Mouse (Mus musculus) lung, adult 2 months (tissue): ENCODE measurements at regions not wholly inside any gene's neighbourhood (a gene's known extent, or its start where the extent isn't known, plus 50 kb on each side); places are given as distances from the start of the nearest gene placed in this dataset.

Source experiments
- DNase-seq: peaks from one replicate; pipeline ENCODE4 v3.0.0; 2022
- H3K4me1 ChIP-seq: fragments of 200-500 bp; 2 replicates; pipeline ENCODE4 v1.6.1; 2011; ENCODE audit warnings: low read length; ENCODE audit not compliant: control insufficient read depth, insufficient read depth
- H3K4me3 ChIP-seq: fragments of 200-500 bp; replicated peaks from 2 replicates; pipeline ENCODE3; 2011; ENCODE audit warnings: low read depth, mild to moderate bottlenecking, control low read depth, low read length; ENCODE audit errors: extremely low read depth
- CTCF ChIP-seq: fragments of 200-500 bp; IDR thresholded peaks from 2 replicates; pipeline ENCODE4 v1.5.1; 2011; ENCODE audit warnings: mild to moderate bottlenecking, low read length, control low read depth; ENCODE audit not compliant: insufficient read depth
- POLR2A ChIP-seq: fragments of 200-500 bp; IDR thresholded peaks from 2 replicates; pipeline ENCODE4 v1.6.1; 2011; ENCODE audit warnings: low read depth, mild to moderate bottlenecking, control low read depth, low read length, borderline replicate concordance; ENCODE audit errors: extremely low read depth
- WGBS: fragments of 180-500 bp; shearing (Covaris S2); methylation state at CpG from one replicate; pipeline ENCODE4 v1.1.7; 2018; 5-methylcytosine and 5-hydroxymethylcytosine counted together

GRCm38 (mm10) chr4:55658904-55659303, 126.6 kb upstream of the Klf4 start:
- no peak overlapping the region for H3K4me3 ChIP-seq
- TF ChIP-seq POLR2A: no peak
- no peak for TF ChIP-seq CTCF
- no peak for DNase-seq
- WGBS: 77% methylated on average over 6 of the region's 6 CpGs
- no peaks in the 10 kb centered on the region for H3K4me1 ChIP-seq

DNA sequence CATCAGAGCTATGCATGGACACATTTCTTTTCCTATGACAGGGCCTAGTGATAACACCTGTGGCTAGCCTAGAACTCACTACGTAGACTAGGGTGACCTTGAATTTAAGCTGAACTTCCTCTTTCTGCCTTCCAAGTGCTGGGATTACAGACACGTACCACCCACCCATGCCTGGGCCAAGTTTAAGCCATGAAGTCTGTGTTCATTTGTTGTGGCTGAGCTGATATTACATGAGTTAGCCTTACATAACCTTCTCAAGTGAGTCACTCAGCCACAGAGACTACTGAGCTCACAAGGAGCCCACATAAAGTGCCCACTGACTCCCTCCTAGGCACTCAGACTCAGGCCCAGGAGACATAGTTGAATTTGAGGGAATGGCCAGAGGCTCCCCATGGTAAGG, 123.1 kb upstream of the Klf4 start:
- Histone ChIP-seq H3K4me3 (no peak overlapping the region), H3K4me1 (peaks cover 13% of the 10 kb centered on the region)
- DNase-seq: no peak
- no peak for TF ChIP-seq CTCF
- no peak for TF ChIP-seq POLR2A
- 71% methylated on average over 2 of the region's 2 CpGs for WGBS

DNA sequence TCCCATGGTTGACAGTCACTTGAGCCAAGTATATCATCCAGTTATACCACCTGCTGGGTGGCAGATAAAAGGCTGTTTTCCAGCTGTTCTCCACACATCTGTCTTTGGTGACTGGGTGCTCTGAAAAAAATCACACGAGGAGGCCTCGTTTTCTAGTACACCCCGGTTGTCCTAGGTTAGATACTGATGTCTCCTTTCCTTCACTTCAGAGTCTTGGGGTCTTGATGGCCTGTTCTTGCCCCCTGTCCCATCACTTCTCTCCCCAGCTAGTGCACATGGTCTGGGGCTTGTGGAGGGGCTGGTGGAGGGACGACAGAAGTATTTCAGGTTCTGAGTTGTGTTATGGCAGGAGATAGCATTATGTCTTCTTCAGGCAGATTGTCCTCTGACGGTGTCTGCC, 120.4 kb upstream of the Klf4 start:
- H3K4me1 ChIP-seq: peaks cover 13% of the 10 kb centered on the region
- TF ChIP-seq POLR2A (no peak), CTCF (no peak)
- WGBS: 87% methylated on average over 5 of the region's 5 CpGs
- H3K4me3 ChIP-seq: no peak overlapping the region
- DNase-seq: no peak

DNA sequence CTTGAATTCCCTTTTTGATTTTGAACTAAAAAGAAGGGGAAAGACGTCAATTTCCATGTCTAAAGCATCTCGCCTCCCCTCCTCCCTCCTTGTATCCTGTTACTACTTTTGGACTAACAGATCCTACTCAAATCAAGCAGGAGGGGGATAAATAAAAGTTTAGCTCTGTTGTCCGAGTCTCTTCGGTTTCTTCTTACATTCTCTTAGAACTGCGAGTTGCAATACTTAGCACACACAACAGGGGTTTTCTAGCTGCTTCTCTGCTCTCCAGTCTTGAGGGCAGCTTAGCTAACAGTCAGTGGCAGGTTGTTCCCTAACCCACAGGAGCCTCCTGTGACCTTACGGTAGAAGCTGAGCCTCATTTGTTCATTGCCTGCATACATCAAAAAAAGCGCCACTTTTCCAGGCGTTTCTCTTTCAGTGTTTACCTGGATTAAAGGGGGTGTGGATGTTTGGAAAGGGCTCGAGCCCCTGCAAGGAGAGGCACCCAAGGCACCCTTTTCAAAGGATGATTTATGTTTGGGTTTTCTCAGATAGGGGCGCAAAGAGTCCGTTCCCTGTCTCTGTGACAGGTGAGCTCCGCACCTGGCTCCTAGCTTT, 119.6 kb upstream of the Klf4 start:
- peak overlapping the region; percentile 57 for H3K4me3 ChIP-seq
- WGBS: 14% methylated on average over 12 of the region's 12 CpGs
- DNase-seq: no peak
- TF ChIP-seq POLR2A (no peak), CTCF (no peak)
- peaks cover 13% of the 10 kb centered on the region for H3K4me1 ChIP-seq

DNA sequence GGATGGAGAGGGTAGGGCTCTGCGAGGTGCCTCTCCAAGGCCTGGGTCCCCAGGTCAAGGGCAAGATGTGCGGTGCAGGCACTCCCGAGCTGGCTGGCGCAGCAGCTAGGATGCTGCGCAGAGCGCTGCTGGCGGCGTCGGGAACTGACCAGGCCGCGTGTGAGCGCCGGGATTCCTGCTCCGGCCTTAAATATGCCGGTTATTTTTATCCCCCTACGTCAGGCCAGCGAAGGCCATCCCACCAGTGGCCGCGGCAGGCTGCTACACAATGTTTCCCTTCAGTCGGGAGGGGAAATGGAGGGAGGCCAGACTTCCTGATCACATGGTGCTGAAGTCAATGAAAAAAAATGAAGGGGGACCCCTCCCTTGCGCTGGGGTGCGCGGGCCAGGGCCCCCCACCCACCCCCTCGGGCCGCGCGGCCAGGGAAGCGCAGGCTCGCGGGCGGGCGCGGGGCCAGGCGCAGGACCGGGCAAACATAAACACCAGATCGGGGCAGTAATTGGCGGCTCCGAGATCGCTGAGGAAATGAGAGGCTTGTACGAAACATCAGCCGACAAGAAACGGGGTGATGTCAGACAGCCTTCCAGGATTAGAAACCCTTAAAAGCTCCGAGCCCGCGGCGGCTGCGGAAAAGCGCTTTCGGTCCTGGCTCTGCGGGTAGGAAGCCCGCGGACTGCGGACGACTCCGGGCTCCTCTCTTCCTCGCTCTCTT, 118.9 kb upstream of the Klf4 start:
- TF ChIP-seq POLR2A (peak; percentile 97), CTCF (no peak)
- under 1% methylated on average over 56 of the region's 56 CpGs for WGBS
- Histone ChIP-seq H3K4me3 (peak overlapping the region; percentile 64), H3K4me1 (peaks cover 13% of the 10 kb centered on the region)
- DNase-seq: peak; percentile 74

DNA sequence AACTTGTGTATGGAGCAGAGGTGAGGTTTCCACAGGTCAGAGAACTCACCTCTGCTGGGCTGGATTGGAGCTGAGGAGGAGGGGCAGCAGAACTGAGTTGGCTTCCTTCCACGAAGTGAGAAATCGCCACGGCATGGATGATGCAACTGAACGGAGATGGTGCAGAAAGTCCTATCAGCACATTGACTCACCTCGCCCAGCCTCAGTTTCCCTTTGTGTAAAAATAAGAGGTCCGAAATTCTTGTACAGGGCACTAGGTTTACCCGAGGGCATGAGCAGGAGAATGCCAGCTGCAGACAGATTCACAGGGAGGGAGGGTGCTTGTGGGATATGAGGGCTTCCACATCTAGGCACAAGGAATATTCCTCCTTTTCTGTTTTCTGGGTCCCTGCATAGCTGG, 117.9 kb upstream of the Klf4 start:
- no peak for DNase-seq

GRCm38 (mm10) chr4:55648376-55648775, 116.1 kb upstream of the Klf4 start:
- H3K4me1 ChIP-seq: peaks cover 13% of the 10 kb centered on the region
- H3K4me3 ChIP-seq: no peak overlapping the region
- DNase-seq: no peak
- TF ChIP-seq POLR2A (no peak), CTCF (no peak)
- WGBS: 82% methylated on average over 7 of the region's 7 CpGs

More for the DNA sequence above, 117.9 kb upstream of the Klf4 start:
- H3K4me3 ChIP-seq: no peak overlapping the region
- peaks cover 13% of the 10 kb centered on the region for H3K4me1 ChIP-seq
- TF ChIP-seq CTCF: no peak
- TF ChIP-seq POLR2A: 0 out of 2 replicates have a peak, but pooled peaks have one; percentile 7
- 42% methylated on average over 7 of the region's 7 CpGs for WGBS

DNA sequence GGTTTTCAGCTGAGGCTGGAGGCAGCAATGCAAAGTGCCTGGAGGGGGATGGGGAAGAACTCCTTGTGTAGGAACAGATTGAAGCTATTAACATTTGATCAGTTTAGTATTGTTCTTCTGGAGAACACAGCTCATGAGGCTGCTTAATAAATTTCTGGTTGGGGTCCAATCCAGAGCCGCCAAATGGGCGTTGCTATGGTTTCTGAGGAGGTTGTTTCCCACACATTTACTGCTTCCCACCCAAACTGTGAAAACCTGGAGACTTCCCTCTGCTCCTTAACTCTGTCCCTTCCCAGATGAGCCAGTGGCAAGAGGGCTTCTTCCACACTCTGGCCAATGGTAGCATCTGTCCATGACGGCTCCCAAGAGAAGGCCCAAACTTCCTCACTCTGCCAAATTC, 113.2 kb upstream of the Klf4 start:
- Histone ChIP-seq H3K4me1 (no peaks in the 10 kb centered on the region), H3K4me3 (no peak overlapping the region)
- no peak for DNase-seq
- 89% methylated on average over 3 of the region's 3 CpGs for WGBS
- TF ChIP-seq POLR2A: no peak
- TF ChIP-seq CTCF: no peak

DNA sequence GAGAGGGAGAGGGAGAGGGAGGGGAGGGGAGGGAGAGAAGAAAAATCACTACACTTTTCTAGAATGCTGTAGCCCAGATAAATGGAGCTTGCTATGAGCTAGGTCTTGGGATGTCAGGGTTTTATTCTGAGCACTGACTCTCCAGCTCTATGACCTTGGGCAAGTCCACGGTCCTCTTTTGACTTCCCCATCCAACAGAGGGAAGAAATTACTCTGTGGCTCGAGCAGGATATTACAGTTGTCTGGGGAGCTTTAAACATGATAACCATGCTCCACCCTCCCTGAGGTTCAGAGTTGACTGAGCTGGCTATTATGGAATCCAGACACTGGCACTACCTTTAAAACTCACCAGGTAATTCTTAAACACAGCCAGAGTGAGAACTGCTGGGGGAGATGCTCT, 112.6 kb upstream of the Klf4 start:
- TF ChIP-seq POLR2A (no peak), CTCF (no peak)
- no peak for DNase-seq
- WGBS: 70% methylated on average over 2 of the region's 2 CpGs
- no peak overlapping the region for H3K4me3 ChIP-seq
- no peaks in the 10 kb centered on the region for H3K4me1 ChIP-seq
